Mouse (Mus musculus) lung, postnatal 0 days (tissue): ENCODE results near the gene Brf1. TPM values are rescaled to one million over a fixed set of nuclear protein-coding genes. Genes with fewer than 3 reads are reported as not detected.

ENCODE experiments used
- ATAC-seq: fragments of 200-750 bp; cut with Nextera tagmentation; 2 replicates; pipeline ENCODE4 v1.8.0; 2017; ENCODE audit warnings: moderate library complexity
- DNase-seq: peaks from one replicate; pipeline ENCODE4 v3.0.0-alpha.2; 2016; ENCODE audit warnings: low spot score
- H3K27ac ChIP-seq: fragments of 300-500 bp; sonication (generic); 2 replicates; pipeline ENCODE4 v1.5.1; 2014; ENCODE audit warnings: antibody characterized with exemption, mild to moderate bottlenecking, low read length, mixed read lengths
- H3K27me3 ChIP-seq: fragments of 300-500 bp; sonication (generic); replicated peaks from 2 replicates; pipeline ENCODE4 v1.6.1; 2014; ENCODE audit warnings: low read length, mixed read lengths; ENCODE audit not compliant: insufficient read depth
- H3K36me3 ChIP-seq: fragments of 300-500 bp; sonication (generic); 2 replicates; pipeline ENCODE4 v1.6.1; 2014; ENCODE audit warnings: low read length, mixed read lengths; ENCODE audit not compliant: insufficient read depth
- H3K4me1 ChIP-seq: fragments of 300-500 bp; sonication (generic); 2 replicates; pipeline ENCODE4 v1.6.1; 2014; ENCODE audit warnings: antibody characterized with exemption, low read depth, low read length, mixed read lengths; ENCODE audit not compliant: insufficient read depth
- H3K4me2 ChIP-seq: fragments of 300-500 bp; sonication (generic); replicated peaks from 2 replicates; pipeline ENCODE4 v1.6.1; 2014; ENCODE audit warnings: low read depth, mild to moderate bottlenecking, low read length, moderate library complexity, mixed read lengths
- H3K4me3 ChIP-seq: fragments of 300-500 bp; sonication (generic); 2 replicates; pipeline ENCODE4 v1.5.1; 2014; ENCODE audit warnings: low read depth, low read length
- H3K9ac ChIP-seq: fragments of 300-500 bp; sonication (generic); replicated peaks from 2 replicates; pipeline ENCODE4 v1.6.1; 2014; ENCODE audit warnings: low read depth, mild to moderate bottlenecking
- H3K9me3 ChIP-seq: fragments of 300-500 bp; sonication (generic); 2 replicates; pipeline ENCODE4 v1.6.1; 2016; ENCODE audit warnings: low read length, mixed read lengths
- CTCF ChIP-seq: IDR thresholded peaks from 2 replicates; pipeline ENCODE4 v1.5.1; 2016; ENCODE audit warnings: antibody characterized with exemption, mild to moderate bottlenecking
- EP300 ChIP-seq: IDR thresholded peaks from 2 replicates; pipeline ENCODE4 v1.6.1; 2016; ENCODE audit warnings: antibody characterized with exemption, mild to moderate bottlenecking, control low read depth
- WGBS: fragments of 180-500 bp; shearing (Covaris S2); extraction: QIAGEN DNeasy Blood & Tissue Kit; methylation state at CpG from one replicate; pipeline ENCODE4 v1.1.7; 2014; 5-methylcytosine and 5-hydroxymethylcytosine counted together
- polyA plus RNA-seq: library from polyadenylated mRNA; unstranded; fragments of >200 nt; fragmentation: Nextera tagmentation; extraction: Ambion mirVana; gene quantifications from 2 replicates; pipeline ENCODE4 v1.2.1, GENCODE M21; 2015

Brf1 gene
- polyA plus RNA-seq, 1 experiment from 2014 or later: 38.8 TPM

GRCm38 (mm10) chr12:112938873-112939565, 61.5 kb downstream of the Brf1 start:
- H3K4me3 ChIP-seq: no peak overlapping the region
- H3K4me2 ChIP-seq: no peak overlapping the region
- DNase-seq: peak; percentile 63
- H3K4me1 ChIP-seq: peaks cover 17% of the 10 kb centered on the region
- H3K27me3 ChIP-seq: no peaks in the 10 kb centered on the region
- H3K27ac ChIP-seq: no peak overlapping the region
- H3K9ac ChIP-seq: no peak overlapping the region
- H3K36me3 ChIP-seq: no peaks in the 10 kb centered on the region
- WGBS: 63% methylated on average over 10 of the region's 10 CpGs
- TF ChIP-seq CTCF (peak; percentile 75), EP300 (no peak)
- ATAC-seq: peak; percentile 24
- no peaks in the 10 kb centered on the region for H3K9me3 ChIP-seq

- H3K27ac ChIP-seq: no peak overlapping the region
- no peaks in the 10 kb centered on the region for H3K9me3 ChIP-seq
- H3K4me1 ChIP-seq: peaks cover 17% of the 10 kb centered on the region
- TF ChIP-seq CTCF (no peak), EP300 (no peak)
- H3K27me3 ChIP-seq: no peaks in the 10 kb centered on the region
- no peaks in the 10 kb centered on the region for H3K36me3 ChIP-seq
- 78% methylated on average over 10 of the region's 10 CpGs for WGBS
- H3K9ac ChIP-seq: no peak overlapping the region
- H3K4me2 ChIP-seq: no peak overlapping the region
- DNase-seq (no peak), ATAC-seq (no peak)
- no peak overlapping the region for H3K4me3 ChIP-seq
These were observed 62.1 kb downstream of the Brf1 start for GRCm38 (mm10) chr12:112938366-112938765.

- peak; percentile 59 for DNase-seq
- WGBS: 28% methylated on average over 9 of the region's 9 CpGs
- Histone ChIP-seq H3K4me3 (no peak overlapping the region), H3K9me3 (no peaks in the 10 kb centered on the region), H3K27me3 (no peaks in the 10 kb centered on the region), H3K9ac (no peak overlapping the region), H3K36me3 (no peaks in the 10 kb centered on the region), H3K4me1 (peaks cover 17% of the 10 kb centered on the region), H3K27ac (no peak overlapping the region), H3K4me2 (no peak overlapping the region)
- 0 out of 2 replicates have a peak, but pooled peaks have one; percentile 1 for ATAC-seq
- no peak for TF ChIP-seq CTCF
- no peak for TF ChIP-seq EP300
These were observed 62.6 kb downstream of the Brf1 start for GRCm38 (mm10) chr12:112937906-112938305.

- no peak overlapping the region for H3K4me2 ChIP-seq
These were observed 67.9 kb downstream of the Brf1 start for GRCm38 (mm10) chr12:112932647-112933046.

GRCm38 (mm10) chr12:112929562-112930352, 70.7 kb downstream of the Brf1 start, which contains the start of gene Jag2:
Gene Jag2 (minus strand): TSS chr12:112929776.
- 5% methylated on average over 32 of the region's 85 CpGs for WGBS
- peak within 1 kb of the TSS; percentile 46 for H3K9ac ChIP-seq
- TF ChIP-seq CTCF (peak; percentile 67), EP300 (no peak)
- no peaks in the 10 kb centered on the region for H3K36me3 ChIP-seq
- ATAC-seq: peak; percentile 75
- peak within 1 kb of the TSS; percentile 91 for H3K4me2 ChIP-seq
- H3K9me3 ChIP-seq: no peaks in the 10 kb centered on the region
- peak; percentile 70 for DNase-seq
- H3K4me1 ChIP-seq: peaks cover 9% of the 10 kb centered on the region
- H3K27me3 ChIP-seq: peaks cover 10% of the 10 kb centered on the region; the same call in 1 of the 2 replicates
- peak within 1 kb of the TSS; percentile 71 for H3K27ac ChIP-seq
- peak within 1 kb of the TSS; percentile 57 for H3K4me3 ChIP-seq

More at GRCm38 (mm10) chr12:112932647-112933046, 67.9 kb downstream of the Brf1 start:
- no peak overlapping the region for H3K4me3 ChIP-seq
- H3K27ac ChIP-seq: no peak overlapping the region
- 29% methylated on average over 7 of the region's 7 CpGs for WGBS
- H3K36me3 ChIP-seq: no peaks in the 10 kb centered on the region
- ATAC-seq: no peak
- no peak for DNase-seq
- no peak overlapping the region for H3K9ac ChIP-seq
- peaks cover 10% of the 10 kb centered on the region; the same call in 1 of the 2 replicates for H3K27me3 ChIP-seq
- H3K4me1 ChIP-seq: peaks cover 4% of the 10 kb centered on the region
- no peaks in the 10 kb centered on the region for H3K9me3 ChIP-seq
- no peak for TF ChIP-seq CTCF
- TF ChIP-seq EP300: no peak
